ENCODE assay signal across 12 mouse cellular contexts in genomic region chr2:26061018-26061666, GRCm38 (mm10). TPM values are rescaled to one million over a fixed set of nuclear protein-coding genes. Genes with fewer than 3 reads are reported as not detected.
A peak's percentile ranks its signal among the peaks of the same experiment; 100 is the strongest.
DNase-seq lines count a peak whose midpoint lies in the region; ATAC-seq and TF ChIP-seq lines count a peak whose summit lies in the region.
"Had no signal": no experiment of that assay in that cellular context is flagged by ENCODE, and none has a peak within 500 bp of the region (broad histone marks: within the 10 kb centered on the region; RNA-seq: fewer than 3 reads in every experiment).

No protein-coding gene starts in this region.

- 68% methylated on average over 21 of the region's 21 CpGs for WGBS in hindbrain, embryonic 11.5 days
- WGBS in hindbrain, postnatal 0 days: 64% methylated on average over 21 of the region's 21 CpGs
- 67% methylated on average over 21 of the region's 21 CpGs for WGBS in liver, embryonic 11.5 days
- WGBS in spleen, adult 2 months: 56% methylated on average over 21 of the region's 21 CpGs
- WGBS in heart, embryonic 11.5 days (ENCODE audit: insufficient replicate concordance): 72% methylated on average over 21 of the region's 21 CpGs
- WGBS in midbrain, embryonic 14.5 days: 72% methylated on average over 21 of the region's 21 CpGs

- no peak for TF ChIP-seq POLR2A in spleen, adult 2 months (IDR thresholded peaks at IDR 0.05; ENCODE audit: low read depth, low read length)

- no peak overlapping the region for H3K4me2 ChIP-seq in hindbrain, embryonic 11.5 days (replicated peaks; ENCODE audit: low read depth, low read length)
- H3K4me2 ChIP-seq in hindbrain, postnatal 0 days (ENCODE audit: low read depth, low read length): no peak overlapping the region
- no peak overlapping the region for H3K4me2 ChIP-seq in liver, embryonic 11.5 days
- no peak overlapping the region for H3K4me2 ChIP-seq in heart, embryonic 11.5 days
- H3K4me2 ChIP-seq in midbrain, embryonic 14.5 days (ENCODE audit: low read length): no peak overlapping the region
- H3K4me2 ChIP-seq: midbrain, embryonic 12.5 days had no signal

- no peaks in the 10 kb centered on the region for H3K4me1 ChIP-seq in hindbrain, embryonic 11.5 days (replicated peaks; ENCODE audit: control insufficient read depth, insufficient read depth, low read length)
- H3K4me1 ChIP-seq in hindbrain, postnatal 0 days (ENCODE audit: insufficient read depth, low read length): no peaks in the 10 kb centered on the region
- H3K4me1 ChIP-seq in liver, embryonic 11.5 days (replicated peaks; ENCODE audit: control insufficient read depth, insufficient read depth, low read length): peaks cover 25% of the 10 kb centered on the region
- 0 out of 2 replicates have a peak, but pooled peaks cover 3% of the 10 kb centered on the region for H3K4me1 ChIP-seq in spleen, adult 2 months (ENCODE audit: control insufficient read depth, insufficient read depth, insufficient read length)
- 0 out of 2 replicates have a peak, but pooled peaks cover 3% of the 10 kb centered on the region for H3K4me1 ChIP-seq in heart, embryonic 11.5 days (ENCODE audit: control insufficient read depth, insufficient read depth, low read length)
- 0 out of 2 replicates have a peak, but pooled peaks cover 6% of the 10 kb centered on the region for H3K4me1 ChIP-seq in midbrain, embryonic 14.5 days (ENCODE audit: control insufficient read depth, insufficient read depth, low read length)

- TF ChIP-seq CTCF in hindbrain, postnatal 0 days (IDR thresholded peaks at IDR 0.05; ENCODE audit: low read depth): no peak
- no peak for TF ChIP-seq CTCF in spleen, adult 2 months (IDR thresholded peaks at IDR 0.05; ENCODE audit: extremely low read depth, insufficient read depth, insufficient read length, insufficient replicate concordance)

- H3K27ac ChIP-seq in hindbrain, embryonic 11.5 days (ENCODE audit: low read depth, low read length): no peak overlapping the region
- no peak overlapping the region for H3K27ac ChIP-seq in hindbrain, postnatal 0 days
- H3K27ac ChIP-seq in liver, embryonic 11.5 days (ENCODE audit: low read depth, low read length): no peak overlapping the region
- H3K27ac ChIP-seq in spleen, adult 2 months (ENCODE audit: insufficient read depth, low read length): 0 out of 2 replicates have a peak overlapping the region, but pooled peaks have one; percentile 21
- no peak overlapping the region for H3K27ac ChIP-seq in heart, embryonic 11.5 days (ENCODE audit: low read depth, low read length)
- H3K27ac ChIP-seq in midbrain, embryonic 14.5 days (replicated peaks; ENCODE audit: low read depth, low read length): no peak overlapping the region
- H3K27ac ChIP-seq: midbrain, embryonic 12.5 days; stomach, postnatal 0 days had no signal

- H3K36me3 ChIP-seq in hindbrain, embryonic 11.5 days (ENCODE audit: control insufficient read depth, insufficient read depth, low read length): no peaks in the 10 kb centered on the region
- no peaks in the 10 kb centered on the region for H3K36me3 ChIP-seq in hindbrain, postnatal 0 days (ENCODE audit: insufficient read depth, low read length)
- H3K36me3 ChIP-seq in liver, embryonic 11.5 days (ENCODE audit: control insufficient read depth, insufficient read depth, low read length): no peaks in the 10 kb centered on the region
- no peaks in the 10 kb centered on the region for H3K36me3 ChIP-seq in spleen, adult 2 months (ENCODE audit: control insufficient read depth, insufficient read depth, low read length)
- no peaks in the 10 kb centered on the region for H3K36me3 ChIP-seq in heart, embryonic 11.5 days (ENCODE audit: control insufficient read depth, insufficient read depth, low read length)
- peaks cover 6% of the 10 kb centered on the region; the same call in 1 of the 2 replicates for H3K36me3 ChIP-seq in midbrain, embryonic 14.5 days (ENCODE audit: control insufficient read depth, insufficient read depth, low read length)
- H3K36me3 ChIP-seq: midbrain, embryonic 12.5 days had no signal

- peak; percentile 5 for DNase-seq in hindbrain, embryonic 11.5 days (ENCODE audit: low spot score)
- no peak for DNase-seq in hindbrain, postnatal 0 days (ENCODE audit: low spot score)
- peak; percentile 54 to 56 for DNase-seq in cerebellum, postnatal 36 days
- DNase-seq in liver, embryonic 11.5 days (ENCODE audit: low spot score): no peak
- DNase-seq in spleen, adult 2 months (ENCODE audit: low read depth in 1 of 2, low spot score in 2 of 2): peak in 1 of 2 experiments; percentile 12
- no peak for DNase-seq in kidney, postnatal 14 days
- no peak for DNase-seq in midbrain, embryonic 14.5 days
- DNase-seq: adrenal gland, adult 2 months; kidney, postnatal 25 days had no signal

- no peaks in the 10 kb centered on the region for H3K27me3 ChIP-seq in hindbrain, embryonic 11.5 days (ENCODE audit: control insufficient read depth, insufficient read depth, low read length)
- no peaks in the 10 kb centered on the region for H3K27me3 ChIP-seq in hindbrain, postnatal 0 days (ENCODE audit: insufficient read depth, low read length)
- H3K27me3 ChIP-seq in liver, embryonic 11.5 days (replicated peaks; ENCODE audit: control insufficient read depth, insufficient read depth, low read length): no peaks in the 10 kb centered on the region
- no peaks in the 10 kb centered on the region for H3K27me3 ChIP-seq in spleen, adult 2 months (ENCODE audit: control insufficient read depth, insufficient read depth, low read length)
- 0 out of 2 replicates have a peak, but pooled peaks cover 3% of the 10 kb centered on the region for H3K27me3 ChIP-seq in heart, embryonic 11.5 days (ENCODE audit: control insufficient read depth, insufficient read depth, low read length)
- H3K27me3 ChIP-seq in midbrain, embryonic 14.5 days (ENCODE audit: control insufficient read depth, insufficient read depth, low read length): no peaks in the 10 kb centered on the region
- H3K27me3 ChIP-seq: midbrain, embryonic 12.5 days had no signal

- no peak overlapping the region for H3K4me3 ChIP-seq in hindbrain, embryonic 11.5 days (ENCODE audit: low read depth, low read length)
- no peak overlapping the region for H3K4me3 ChIP-seq in hindbrain, postnatal 0 days (ENCODE audit: low read length)
- no peak overlapping the region for H3K4me3 ChIP-seq in liver, embryonic 11.5 days (ENCODE audit: low read depth, low read length)
- H3K4me3 ChIP-seq in spleen, adult 2 months (ENCODE audit: extremely low read depth, insufficient read depth, insufficient read length): no peak overlapping the region
- H3K4me3 ChIP-seq in heart, embryonic 11.5 days (ENCODE audit: low read depth, low read length): no peak overlapping the region
- no peak overlapping the region for H3K4me3 ChIP-seq in midbrain, embryonic 14.5 days (replicated peaks; ENCODE audit: low read depth, low read length)
- H3K4me3 ChIP-seq: midbrain, embryonic 12.5 days had no signal

- H3K9ac ChIP-seq in hindbrain, embryonic 11.5 days (ENCODE audit: low read depth, low read length): no peak overlapping the region
- H3K9ac ChIP-seq in hindbrain, postnatal 0 days (replicated peaks; ENCODE audit: low read length): no peak overlapping the region
- no peak overlapping the region for H3K9ac ChIP-seq in liver, embryonic 11.5 days (ENCODE audit: low read depth, low read length)
- no peak overlapping the region for H3K9ac ChIP-seq in heart, embryonic 11.5 days (ENCODE audit: low read depth, low read length)
- H3K9ac ChIP-seq in midbrain, embryonic 14.5 days (replicated peaks; ENCODE audit: low read length): no peak overlapping the region
- H3K9ac ChIP-seq: midbrain, embryonic 12.5 days had no signal

- no peaks in the 10 kb centered on the region for H3K9me3 ChIP-seq in hindbrain, embryonic 11.5 days (ENCODE audit: control insufficient read depth, low read length)
- no peaks in the 10 kb centered on the region for H3K9me3 ChIP-seq in hindbrain, postnatal 0 days (ENCODE audit: low read length)
- no peaks in the 10 kb centered on the region for H3K9me3 ChIP-seq in liver, embryonic 11.5 days (ENCODE audit: control insufficient read depth, low read length)
- H3K9me3 ChIP-seq in heart, embryonic 11.5 days (replicated peaks; ENCODE audit: control insufficient read depth, low read length): no peaks in the 10 kb centered on the region
- H3K9me3 ChIP-seq in midbrain, embryonic 14.5 days (ENCODE audit: control insufficient read depth, low read length): no peaks in the 10 kb centered on the region
- H3K9me3 ChIP-seq: midbrain, embryonic 12.5 days had no signal

- ATAC-seq in hindbrain, embryonic 11.5 days (ENCODE audit: low FRiP score): no peak
- ATAC-seq in hindbrain, postnatal 0 days: no peak
- peak; percentile 82 for ATAC-seq in liver, embryonic 11.5 days (replicated peaks; ENCODE audit: low FRiP score)
- ATAC-seq in heart, embryonic 11.5 days (replicated peaks; ENCODE audit: insufficient number of reproducible peaks, low FRiP score, low TSS enrichment): no peak
- ATAC-seq in midbrain, embryonic 14.5 days (ENCODE audit: low FRiP score, low TSS enrichment): no peak

RNA-seq across cellular contexts. Expression of gene Ubac1, which starts 39.6 kb away (rescaled TPM):
- 106 and 111 TPM in 2 replicates for polyA plus RNA-seq in hindbrain, embryonic 11.5 days (2014; fragmentation: Nextera tagmentation; extraction: Ambion mirVana)
- total RNA-seq in hindbrain, postnatal 0 days (2014; rRNA removed): 93.6 and 131 TPM in 2 replicates
- 148 and 150 TPM in 2 replicates for polyA plus RNA-seq in hindbrain, postnatal 0 days (2015; fragmentation: Nextera tagmentation; extraction: Ambion mirVana)
- polyA plus RNA-seq in liver, embryonic 11.5 days (2014; fragmentation: Nextera tagmentation; extraction: Ambion mirVana): 290 and 303 TPM in 2 replicates
- polyA plus RNA-seq in spleen, adult 2 months (2012; rRNA removed): 69.1 and 80.2 TPM in 2 replicates
- 136 and 141 TPM in 2 replicates for polyA plus RNA-seq in heart, embryonic 11.5 days (2014; fragmentation: Nextera tagmentation; extraction: Ambion mirVana)
- polyA plus RNA-seq in midbrain, embryonic 14.5 days (2014; fragmentation: Nextera tagmentation; extraction: Ambion mirVana): 122 and 129 TPM in 2 replicates

Comparison
In these comparisons a context has a peak if more than half of its experiments do, and no peak if none do; other contexts are left out.
1. DNase-seq: peak in hindbrain, embryonic 11.5 days (single experiment) and cerebellum, postnatal 36 days (2 of 2); none in hindbrain, postnatal 0 days (single experiment), liver, embryonic 11.5 days (single experiment), kidney, postnatal 14 days (single experiment) and midbrain, embryonic 14.5 days (single experiment).